Mouse (Mus musculus) adipocyte (in vitro differentiated cells): Measurements from ENCODE around the gene Mindy4b-ps.
A peak's percentile ranks its signal among the peaks of the same experiment; 100 is the strongest.
"Not testable (repeated sequence)": the region's sequence is repeated elsewhere in the genome, so short reads cannot be mapped to it uniquely, and the experiment has no call there.

Experiments used
- DNase-seq: peaks from one replicate; pipeline ENCODE4 v3.0.0-alpha.2; 2016; ENCODE audit warnings: low spot score

Mindy4b-ps gene

GRCm38 (mm10) chr3:58822211-58822610, at the start of gene Mindy4b-ps:
TSS of gene Mindy4b-ps (minus strand) at chr3:58822311.
- DNase-seq, result no peak

- DNase-seq, result not testable (repeated sequence)
These were observed 49.8 kb upstream of the Mindy4b-ps start for GRCm38 (mm10) chr3:58871882-58872281.

GRCm38 (mm10) chr3:58865690-58866089, 43.6 kb upstream of the Mindy4b-ps start:
- peak; percentile 6 for DNase-seq

- DNase-seq, result no peak
These were observed 40.9 kb upstream of the Mindy4b-ps start for GRCm38 (mm10) chr3:58862976-58863375.

- DNase-seq, result peak; percentile 30
These were observed 21.3 kb upstream of the Mindy4b-ps start for GRCm38 (mm10) chr3:58843415-58843814.

GRCm38 (mm10) chr3:58833442-58834160, 11.5 kb upstream of the Mindy4b-ps start:
- DNase-seq, result no peak

- no peak for DNase-seq
These were observed 10.8 kb upstream of the Mindy4b-ps start for GRCm38 (mm10) chr3:58832888-58833287.

GRCm38 (mm10) chr3:58831586-58831985, 9.5 kb upstream of the Mindy4b-ps start:
- no peak for DNase-seq

- DNase-seq, result no peak
These were observed 7.8 kb upstream of the Mindy4b-ps start for GRCm38 (mm10) chr3:58829926-58830325.

GRCm38 (mm10) chr3:58828366-58829153, 6.4 kb upstream of the Mindy4b-ps start:
- no peak for DNase-seq

GRCm38 (mm10) chr3:58826266-58826665, 4.2 kb upstream of the Mindy4b-ps start:
- DNase-seq, result no peak

- peak; percentile 24 for DNase-seq
These were observed 4.8 kb downstream of the Mindy4b-ps start for GRCm38 (mm10) chr3:58817337-58817736.

GRCm38 (mm10) chr3:58814191-58814590, 7.9 kb downstream of the Mindy4b-ps start:
- DNase-seq, result no peak

GRCm38 (mm10) chr3:58810353-58810752, 11.8 kb downstream of the Mindy4b-ps start:
- DNase-seq, result no peak

- DNase-seq, result no peak
These were observed 12.8 kb downstream of the Mindy4b-ps start for GRCm38 (mm10) chr3:58809111-58809915.

GRCm38 (mm10) chr3:58808636-58809035, 13.5 kb downstream of the Mindy4b-ps start:
- DNase-seq, result no peak

- DNase-seq, result no peak
These were observed 17.4 kb downstream of the Mindy4b-ps start for GRCm38 (mm10) chr3:58804745-58805144.

GRCm38 (mm10) chr3:58798676-58799075, 23.4 kb downstream of the Mindy4b-ps start:
- DNase-seq, result no peak

GRCm38 (mm10) chr3:58798245-58798644, 23.9 kb downstream of the Mindy4b-ps start:
- DNase-seq, result no peak

GRCm38 (mm10) chr3:58789473-58789872, 32.6 kb downstream of the Mindy4b-ps start:
- no peak for DNase-seq

- no peak for DNase-seq
These were observed 33.1 kb downstream of the Mindy4b-ps start for GRCm38 (mm10) chr3:58789033-58789432.

GRCm38 (mm10) chr3:58786470-58786869, 35.6 kb downstream of the Mindy4b-ps start:
- no peak for DNase-seq
